Mouse (Mus musculus) heart, adult 2 months (tissue): Measurements from ENCODE around the gene Sirt1.

Experiments used
- CTCF ChIP-seq: fragments of 200-600 bp; IDR thresholded peaks from 2 replicates; pipeline ENCODE4 v1.8.1; 2022; ENCODE audit warnings: antibody characterized with exemption, mild to moderate bottlenecking, moderate library complexity
- EP300 ChIP-seq: fragments of 200-500 bp; IDR thresholded peaks from 2 replicates; pipeline ENCODE4 v1.6.1; 2011; ENCODE audit warnings: low read depth, low read length, control low read depth; ENCODE audit not compliant: insufficient read depth
- POLR2A ChIP-seq: fragments of 200-500 bp; IDR thresholded peaks from 2 replicates; pipeline ENCODE4 v1.6.1; 2011; ENCODE audit warnings: mild to moderate bottlenecking, low read depth, low read length, control low read depth; ENCODE audit not compliant: insufficient read depth

- no peak for TF ChIP-seq CTCF
- TF ChIP-seq POLR2A: no peak
- no peak for TF ChIP-seq EP300
Observed at GRCm38 (mm10) chr10:63367386-63367785, 14.1 kb downstream of the Sirt1 start.
